Mouse (Mus musculus) brain, embryonic 14.5 days (tissue): ENCODE data around the gene Stk17b.

ENCODE experiments used
- CTCF ChIP-seq: fragments of 200-500 bp; IDR thresholded peaks from 2 replicates; pipeline ENCODE4 v1.5.1; 2012; ENCODE audit warnings: inconsistent platforms, mild to moderate bottlenecking, moderate library complexity, borderline replicate concordance; ENCODE audit not compliant: insufficient read depth, insufficient read length; ENCODE audit errors: extremely low read depth
- POLR2A ChIP-seq: fragments of 200-500 bp; IDR thresholded peaks from 2 replicates; pipeline ENCODE4 v1.6.1; 2012; ENCODE audit warnings: mild to moderate bottlenecking, inconsistent platforms, borderline replicate concordance; ENCODE audit not compliant: poor library complexity, insufficient read depth, insufficient read length, severe bottlenecking; ENCODE audit errors: extremely low read depth

DNA sequence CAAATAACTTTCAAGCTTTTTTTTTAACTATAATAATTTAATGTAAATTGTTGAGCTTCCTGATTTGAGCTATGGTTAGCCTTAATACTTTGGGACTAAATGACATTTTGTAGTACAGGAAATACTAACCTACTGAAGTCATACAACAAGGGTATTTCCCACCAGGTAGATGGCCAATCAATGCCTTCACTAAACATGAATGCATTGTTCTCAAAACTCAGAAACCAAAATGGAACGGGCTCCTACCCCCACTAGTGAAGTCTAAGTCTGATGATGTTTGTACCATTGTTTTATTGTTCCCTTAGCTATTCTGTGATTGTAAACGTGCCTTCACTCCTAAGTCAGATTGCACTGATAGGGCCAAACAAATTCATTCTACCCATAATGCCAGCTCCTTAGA, 23.2 kb upstream of the Stk17b start:
- TF ChIP-seq CTCF (no peak), POLR2A (no peak)
